Mouse (Mus musculus) myocyte (in vitro differentiated cells): ENCODE measurements around the gene Rgs14. TPM values are rescaled to one million over a fixed set of nuclear protein-coding genes. Genes with fewer than 3 reads are reported as not detected.

Source experiments
- H3K27me3 ChIP-seq: one replicate; pipeline ENCODE4 v1.6.1; 2011; ENCODE audit not compliant: control insufficient read depth, insufficient read depth, insufficient read length
- H3K36me3 ChIP-seq: one replicate; pipeline ENCODE4 v1.6.1; 2011; ENCODE audit not compliant: control insufficient read depth, insufficient read depth
- H3K4me2 ChIP-seq: one replicate; pipeline ENCODE4 v1.6.1; 2011; ENCODE audit warnings: low read depth, control low read depth
- H3K4me3 ChIP-seq: one replicate; pipeline ENCODE4 v1.5.1; 2011; ENCODE audit warnings: mild to moderate bottlenecking, control low read depth, moderate library complexity
- H3K79me2 ChIP-seq: one replicate; pipeline ENCODE4 v1.6.1; 2011; ENCODE audit not compliant: control insufficient read depth, insufficient read depth
- H3ac ChIP-seq: one replicate; pipeline ENCODE4 v1.6.1; 2011; ENCODE audit not compliant: control insufficient read depth, insufficient read length
- CEBPB ChIP-seq: IDR thresholded peaks from 2 replicates; pipeline ENCODE4 v1.6.1; 2011; ENCODE audit warnings: mild to moderate bottlenecking, moderate library complexity; ENCODE audit not compliant: poor library complexity, insufficient read depth, severe bottlenecking
- E2F4 ChIP-seq: IDR thresholded peaks from one replicate; pipeline ENCODE4 v1.6.1; 2011; ENCODE audit warnings: mild to moderate bottlenecking, control low read depth, moderate library complexity; ENCODE audit not compliant: insufficient read depth
- MAX ChIP-seq: IDR thresholded peaks from one replicate; pipeline ENCODE4 v1.6.1; 2011; ENCODE audit warnings: low read depth, mild to moderate bottlenecking, control low read depth
- MYOD1 ChIP-seq, 3 experiments: IDR thresholded peaks; one replicate each; pipeline ENCODE4 v1.6.1; 2011; ENCODE audit warnings: control low read depth in 2 of 3, low read depth in 2 of 3, mild to moderate bottlenecking in 2 of 3, moderate library complexity in 1 of 3; ENCODE audit not compliant: insufficient read length in 2 of 3, control insufficient read depth in 1 of 3
- MYOG ChIP-seq, 3 experiments: IDR thresholded peaks; one replicate each; pipeline ENCODE4 v1.6.1; 2011; ENCODE audit warnings: control low read depth in 2 of 3, low read depth in 2 of 3, mild to moderate bottlenecking in 2 of 3; ENCODE audit not compliant: insufficient read length in 2 of 3, control insufficient read depth in 1 of 3, insufficient read depth in 1 of 3
- POLR2A ChIP-seq: IDR thresholded peaks from one replicate; pipeline ENCODE4 v1.6.1; 2011; ENCODE audit warnings: low read depth, mild to moderate bottlenecking, control low read depth, moderate library complexity; ENCODE audit not compliant: insufficient read length
- POLR2AphosphoS2 ChIP-seq: IDR thresholded peaks from one replicate; pipeline ENCODE4 v1.6.1; 2011; ENCODE audit warnings: low read depth, control low read depth; ENCODE audit not compliant: insufficient read length
- REST ChIP-seq: IDR thresholded peaks from one replicate; pipeline ENCODE4 v1.6.1; 2011; ENCODE audit warnings: mild to moderate bottlenecking, control low read depth, moderate library complexity; ENCODE audit not compliant: insufficient read depth, insufficient read length
- SRF ChIP-seq: IDR thresholded peaks from one replicate; pipeline ENCODE4 v1.6.1; 2011; ENCODE audit warnings: low read depth; ENCODE audit not compliant: control insufficient read depth, insufficient read length
- TCF12 ChIP-seq: IDR thresholded peaks from one replicate; pipeline ENCODE4 v1.6.1; 2011; ENCODE audit warnings: mild to moderate bottlenecking, control low read depth; ENCODE audit not compliant: poor library complexity, insufficient read depth, severe bottlenecking
- TCF3 ChIP-seq: IDR thresholded peaks from one replicate; pipeline ENCODE4 v1.6.1; 2011; ENCODE audit warnings: low read depth, control low read depth; ENCODE audit not compliant: insufficient read length
- USF1 ChIP-seq: IDR thresholded peaks from one replicate; pipeline ENCODE4 v1.6.1; 2011; ENCODE audit warnings: low read depth, mild to moderate bottlenecking, control low read depth, moderate library complexity
- polyA plus RNA-seq: library from polyadenylated mRNA; unstranded; fragments of >200 nt; fragmentation: generic; extraction: Trizol; gene quantifications from one replicate; pipeline ENCODE4 v1.2.1, GENCODE M21; 2012; ENCODE audit warnings: missing spikeins

Gene Rgs14
- polyA plus RNA-seq, 1 experiment, result 2.3 TPM

GRCm38 (mm10) chr13:55420018-55420932, 50.7 kb downstream of the Rgs14 start:
- H3K4me2 ChIP-seq, result no peak overlapping the region
- H3K27me3 ChIP-seq, result peaks cover 28% of the 10 kb centered on the region
- no peak overlapping the region for H3ac ChIP-seq
- no peak overlapping the region for H3K4me3 ChIP-seq
- no peak for TF ChIP-seq E2F4
- no peak for TF ChIP-seq MYOD1 (IDR thresholded peaks at IDR 0.05; ENCODE audit: control insufficient read depth in 1 of 3, insufficient read length in 2 of 3, low read depth in 2 of 3)
- H3K79me2 ChIP-seq, result no peaks in the 10 kb centered on the region
- no peaks in the 10 kb centered on the region for H3K36me3 ChIP-seq

- H3K27me3 ChIP-seq, result peaks cover 29% of the 10 kb centered on the region
- no peaks in the 10 kb centered on the region for H3K79me2 ChIP-seq
- no peak overlapping the region for H3K4me3 ChIP-seq
- TF ChIP-seq MAX (no peak), MYOD1 (IDR thresholded peaks at IDR 0.05; ENCODE audit: control insufficient read depth in 1 of 3, insufficient read length in 2 of 3, low read depth in 2 of 3) (no peak), POLR2A (no peak)
- H3K4me2 ChIP-seq, result no peak overlapping the region
- no peak overlapping the region for H3ac ChIP-seq
- no peaks in the 10 kb centered on the region for H3K36me3 ChIP-seq
These were observed 51.6 kb downstream of the Rgs14 start for GRCm38 (mm10) chr13:55420933-55421800.

GRCm38 (mm10) chr13:55426613-55427012, 57.1 kb downstream of the Rgs14 start, which contains the start of gene F12:
Gene F12, minus strand, starts transcription at chr13:55426793.
- Histone ChIP-seq H3K4me2 (no peak within 1 kb of the TSS), H3ac (no peak within 1 kb of the TSS), H3K79me2 (no peaks in the 10 kb centered on the region), H3K27me3 (peaks cover 22% of the 10 kb centered on the region), H3K4me3 (no peak within 1 kb of the TSS), H3K36me3 (no peaks in the 10 kb centered on the region)
- no peak for TF ChIP-seq MYOD1 (IDR thresholded peaks at IDR 0.05; ENCODE audit: control insufficient read depth in 1 of 3, insufficient read length in 2 of 3, low read depth in 2 of 3)
- TF ChIP-seq SRF, result no peak
- no peak for TF ChIP-seq MAX
- TF ChIP-seq POLR2A, result no peak
- no peak for TF ChIP-seq CEBPB
- no peak for TF ChIP-seq TCF3
- TF ChIP-seq E2F4, result no peak
- no peak for TF ChIP-seq USF1
- TF ChIP-seq REST, result no peak
- TF ChIP-seq TCF12, result no peak
- no peak for TF ChIP-seq POLR2AphosphoS2
- no peak for TF ChIP-seq MYOG (IDR thresholded peaks at IDR 0.05; ENCODE audit: control insufficient read depth in 1 of 3, insufficient read depth in 1 of 3, insufficient read length in 2 of 3, low read depth in 2 of 3)

DNA sequence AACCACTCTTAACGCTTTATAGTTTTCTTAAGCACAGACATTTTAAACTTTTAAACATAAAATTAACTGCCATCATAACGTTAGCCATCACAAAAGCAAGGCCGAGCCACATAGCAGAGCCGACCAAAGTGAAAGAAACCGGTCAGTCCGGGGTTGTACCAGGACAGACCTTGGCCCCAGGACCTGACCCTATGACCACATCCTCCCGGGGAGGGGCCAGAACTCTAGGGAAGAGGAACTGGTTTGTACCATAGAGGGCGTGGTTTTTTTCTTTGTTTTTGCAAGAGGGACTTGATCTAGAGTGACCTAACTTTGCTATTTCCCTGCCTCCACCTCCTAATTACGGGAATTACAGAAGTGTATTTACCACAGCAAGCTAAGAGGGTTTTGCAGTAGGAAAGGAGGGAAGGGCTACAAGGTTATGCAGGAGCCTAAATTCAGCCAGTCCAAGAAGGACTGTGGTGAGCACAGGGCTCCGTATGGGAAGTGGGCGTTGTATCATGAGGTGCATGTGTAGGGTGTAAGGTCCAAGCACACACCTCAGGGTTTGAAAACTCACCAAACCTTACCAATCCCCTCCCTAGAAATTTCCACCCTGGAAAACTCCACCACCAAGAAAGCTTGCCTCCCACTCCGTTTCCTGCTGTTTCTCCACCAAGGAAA, 59.8 kb downstream of the Rgs14 start:
- no peaks in the 10 kb centered on the region for H3K36me3 ChIP-seq
- H3K4me3 ChIP-seq, result no peak overlapping the region
- H3ac ChIP-seq, result no peak overlapping the region
- no peak for TF ChIP-seq CEBPB
- no peak for TF ChIP-seq TCF12
- no peak for TF ChIP-seq POLR2A
- TF ChIP-seq REST, result no peak
- no peak for TF ChIP-seq TCF3
- no peak for TF ChIP-seq SRF
- no peak for TF ChIP-seq MYOD1 (IDR thresholded peaks at IDR 0.05; ENCODE audit: control insufficient read depth in 1 of 3, insufficient read length in 2 of 3, low read depth in 2 of 3)
- no peak for TF ChIP-seq E2F4
- no peak for TF ChIP-seq USF1
- TF ChIP-seq MAX, result no peak
- TF ChIP-seq MYOG (IDR thresholded peaks at IDR 0.05; ENCODE audit: control insufficient read depth in 1 of 3, insufficient read depth in 1 of 3, insufficient read length in 2 of 3, low read depth in 2 of 3), result no peak
- no peak for TF ChIP-seq POLR2AphosphoS2
- no peak overlapping the region for H3K4me2 ChIP-seq
- peaks cover 12% of the 10 kb centered on the region for H3K27me3 ChIP-seq
- H3K79me2 ChIP-seq, result no peaks in the 10 kb centered on the region
